Mouse (Mus musculus) forebrain, embryonic 11.5 days (tissue): ENCODE results near the gene Wnt3a. TPM values are rescaled to one million over a fixed set of nuclear protein-coding genes. Genes with fewer than 3 reads are reported as not detected.
"Not testable (repeated sequence)": the region's sequence is repeated elsewhere in the genome, so short reads cannot be mapped to it uniquely, and the experiment has no call there.

Source experiments
- ATAC-seq: fragments of 200-750 bp; cut with Nextera tagmentation; replicated peaks from 2 replicates; pipeline ENCODE4 v1.8.0; 2017; ENCODE audit warnings: moderate TSS enrichment; ENCODE audit not compliant: low FRiP score
- DNase-seq: peaks from one replicate; pipeline ENCODE4 v3.0.0-alpha.2; 2017; ENCODE audit warnings: low spot score
- H3K27ac ChIP-seq: fragments of 300-500 bp; sonication (generic); 2 replicates; pipeline ENCODE4 v1.5.1; 2014; ENCODE audit warnings: low read depth, low read length
- H3K27me3 ChIP-seq: fragments of 300-500 bp; sonication (generic); 2 replicates; pipeline ENCODE4 v1.6.1; 2014; ENCODE audit warnings: mild to moderate bottlenecking, low read length, mixed read lengths; ENCODE audit not compliant: control insufficient read depth, insufficient read depth
- H3K36me3 ChIP-seq: fragments of 300-500 bp; sonication (generic); 2 replicates; pipeline ENCODE4 v1.6.1; 2014; ENCODE audit warnings: mild to moderate bottlenecking, low read length, moderate library complexity, mixed read lengths; ENCODE audit not compliant: control insufficient read depth, insufficient read depth
- H3K4me1 ChIP-seq: fragments of 300-500 bp; sonication (generic); replicated peaks from 2 replicates; pipeline ENCODE4 v1.6.1; 2014; ENCODE audit warnings: low read length, mixed read lengths; ENCODE audit not compliant: control insufficient read depth, insufficient read depth
- H3K4me2 ChIP-seq: fragments of 300-500 bp; sonication (generic); 2 replicates; pipeline ENCODE4 v1.6.1; 2014; ENCODE audit warnings: low read depth, mild to moderate bottlenecking, low read length, moderate library complexity, mixed read lengths; ENCODE audit not compliant: severe bottlenecking
- H3K4me3 ChIP-seq: fragments of 300-500 bp; sonication (generic); 2 replicates; pipeline ENCODE4 v1.5.1; 2014; ENCODE audit warnings: low read depth, low read length
- H3K9ac ChIP-seq: fragments of 300-500 bp; sonication (generic); 2 replicates; pipeline ENCODE4 v1.6.1; 2014; ENCODE audit warnings: low read length
- H3K9me3 ChIP-seq: fragments of 300-500 bp; sonication (generic); 2 replicates; pipeline ENCODE4 v1.6.1; 2016; ENCODE audit warnings: low read length, mixed read lengths; ENCODE audit not compliant: control insufficient read depth
- WGBS: fragments of 180-500 bp; shearing (Covaris S2); extraction: QIAGEN DNeasy Blood & Tissue Kit; methylation state at CpG from one replicate; pipeline ENCODE4 v1.1.7; 2014; 5-methylcytosine and 5-hydroxymethylcytosine counted together
- polyA plus RNA-seq: library from polyadenylated mRNA; unstranded; fragments of >200 nt; fragmentation: Nextera tagmentation; extraction: Ambion mirVana; gene quantifications from 2 replicates; pipeline ENCODE4 v1.2.1, GENCODE M21; 2014

Gene Wnt3a
- polyA plus RNA-seq, 1 experiment from 2014 or later = 5.9 TPM

DNA sequence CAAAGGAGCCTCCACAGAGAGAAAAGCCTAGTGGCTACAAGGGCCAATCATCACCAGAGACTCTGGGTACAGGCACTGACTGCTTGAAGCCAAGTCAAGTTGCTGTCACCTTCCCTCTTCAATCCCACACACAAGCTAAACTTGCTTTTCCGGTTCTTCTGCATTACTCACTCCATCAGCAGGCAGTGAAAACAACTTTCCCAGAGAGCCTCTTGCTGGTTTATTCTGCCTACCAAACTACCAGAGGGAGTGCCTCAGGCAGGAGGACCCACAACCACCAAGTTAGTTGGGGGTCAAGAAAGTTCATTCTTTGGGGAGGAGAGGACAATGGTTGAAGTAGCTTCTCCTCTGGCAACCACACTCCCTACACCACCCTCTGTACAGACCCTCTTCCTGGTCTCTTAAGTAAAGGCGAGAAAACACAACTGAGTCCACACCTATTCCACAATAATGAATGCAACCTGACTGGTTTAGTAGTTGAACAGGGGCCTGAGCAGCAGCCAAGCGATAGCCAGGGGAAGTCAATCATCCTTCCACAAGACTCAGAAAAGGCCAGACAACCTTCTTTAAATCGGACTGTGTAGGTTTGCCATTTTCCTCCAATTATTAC is 72.1 kb downstream of the Wnt3a start:
- H3K27me3 ChIP-seq = no peaks in the 10 kb centered on the region
- no peaks in the 10 kb centered on the region for H3K4me1 ChIP-seq
- ATAC-seq (no peak), DNase-seq (no peak)
- H3K4me3 ChIP-seq = no peak overlapping the region
- H3K36me3 ChIP-seq = no peaks in the 10 kb centered on the region; the same call in 1 of the 2 replicates
- H3K9me3 ChIP-seq = no peaks in the 10 kb centered on the region
- no peak overlapping the region for H3K9ac ChIP-seq
- H3K27ac ChIP-seq = no peak overlapping the region
- WGBS = 88% methylated on average over 4 of the region's 4 CpGs
- no peak overlapping the region for H3K4me2 ChIP-seq

- no peak overlapping the region for H3K27ac ChIP-seq
- ATAC-seq = no peak
- no peaks in the 10 kb centered on the region for H3K4me1 ChIP-seq
- H3K9ac ChIP-seq = no peak overlapping the region
- no peak for DNase-seq
- no peak overlapping the region for H3K4me3 ChIP-seq
- no peaks in the 10 kb centered on the region for H3K9me3 ChIP-seq
- H3K27me3 ChIP-seq = no peaks in the 10 kb centered on the region
- H3K4me2 ChIP-seq = no peak overlapping the region
- 85% methylated on average over 3 of the region's 3 CpGs for WGBS
- no peaks in the 10 kb centered on the region; the same call in 1 of the 2 replicates for H3K36me3 ChIP-seq
Observed at GRCm38 (mm10) chr11:59216955-59217354, 73.6 kb downstream of the Wnt3a start.

DNA sequence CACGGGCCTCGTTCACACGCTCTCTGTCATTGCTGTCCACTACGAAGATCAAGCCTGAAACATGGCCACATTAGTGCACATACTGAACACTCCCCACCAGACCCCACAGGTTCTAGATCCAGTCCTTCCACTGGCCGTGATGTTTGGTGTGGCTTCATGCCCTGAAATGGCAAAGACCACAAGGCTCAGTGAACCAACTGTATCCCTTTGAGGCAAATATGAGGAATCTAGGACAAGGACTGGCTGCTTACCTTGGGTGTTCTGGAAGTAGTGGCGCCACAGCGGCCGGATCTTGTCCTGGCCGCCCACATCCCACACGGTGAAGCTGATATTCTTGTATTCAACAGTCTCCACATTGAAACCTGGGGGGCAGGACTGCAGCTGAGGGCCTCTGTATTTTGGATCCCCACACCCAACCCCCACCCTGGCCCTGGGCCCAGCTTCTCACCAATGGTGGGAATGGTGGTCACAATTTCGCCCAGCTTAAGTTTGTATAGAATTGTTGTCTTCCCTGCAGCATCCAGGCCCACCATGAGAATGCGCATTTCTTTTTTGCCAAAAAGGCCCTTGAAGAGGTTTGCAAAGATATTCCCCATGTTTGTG is 77.6 kb downstream of the Wnt3a start:
- no peak for DNase-seq
- no peak overlapping the region for H3K4me2 ChIP-seq
- no peak overlapping the region for H3K27ac ChIP-seq
- H3K27me3 ChIP-seq = no peaks in the 10 kb centered on the region
- no peaks in the 10 kb centered on the region for H3K9me3 ChIP-seq
- H3K36me3 ChIP-seq = peaks cover 2% of the 10 kb centered on the region; the same call in 1 of the 2 replicates
- H3K4me1 ChIP-seq = peaks cover 4% of the 10 kb centered on the region; the same call in 1 of the 2 replicates
- H3K4me3 ChIP-seq = no peak overlapping the region
- 94% methylated on average over 12 of the region's 12 CpGs for WGBS
- no peak for ATAC-seq
- no peak overlapping the region for H3K9ac ChIP-seq

DNA sequence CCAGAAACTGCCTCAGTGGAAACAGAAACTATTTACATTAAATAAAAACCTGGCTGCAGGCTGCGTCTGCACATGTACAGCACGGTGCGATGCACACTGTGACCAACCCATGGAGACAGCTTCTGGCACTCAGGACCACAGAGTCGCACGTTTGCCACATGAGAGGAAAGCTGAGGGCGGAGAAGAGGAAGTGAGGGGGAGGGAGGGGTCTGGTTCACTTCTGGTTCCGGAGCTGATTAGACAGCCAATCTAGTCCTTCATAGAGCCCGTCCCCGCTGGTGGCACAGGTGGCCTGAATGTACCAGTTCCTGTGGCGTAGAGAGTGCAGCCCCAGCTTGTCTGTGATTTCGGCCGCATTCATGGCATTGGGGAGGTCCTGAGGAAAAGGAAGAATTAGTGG is 78.2 kb downstream of the Wnt3a start:
- H3K4me1 ChIP-seq, DNase-seq, H3K4me3 ChIP-seq, H3K27me3 ChIP-seq, H3K9me3 ChIP-seq, H3K9ac ChIP-seq, H3K4me2 ChIP-seq, H3K27ac ChIP-seq, H3K36me3 ChIP-seq, ATAC-seq: not testable (repeated sequence)
- 93% methylated on average over 12 of the region's 12 CpGs for WGBS

GRCm38 (mm10) chr11:59211561-59211960 is 79.0 kb downstream of the Wnt3a start:
- H3K27ac ChIP-seq, ATAC-seq, H3K4me3 ChIP-seq, H3K36me3 ChIP-seq, H3K27me3 ChIP-seq, H3K4me2 ChIP-seq, DNase-seq, H3K4me1 ChIP-seq, H3K9ac ChIP-seq, H3K9me3 ChIP-seq: not testable (repeated sequence)
- WGBS = 87% methylated on average over 8 of the region's 9 CpGs

GRCm38 (mm10) chr11:59210020-59210419 is 80.5 kb downstream of the Wnt3a start:
- Histone ChIP-seq H3K4me1 (peaks cover 4% of the 10 kb centered on the region; the same call in 1 of the 2 replicates), H3K9me3 (no peaks in the 10 kb centered on the region), H3K4me2 (no peak overlapping the region), H3K4me3 (no peak overlapping the region), H3K36me3 (peaks cover 4% of the 10 kb centered on the region; the same call in 1 of the 2 replicates), H3K27ac (no peak overlapping the region), H3K27me3 (no peaks in the 10 kb centered on the region), H3K9ac (no peak overlapping the region)
- ATAC-seq (no peak), DNase-seq (no peak)
- 88% methylated on average over 4 of the region's 4 CpGs for WGBS

GRCm38 (mm10) chr11:59209580-59209979 is 81.0 kb downstream of the Wnt3a start:
- Histone ChIP-seq H3K27me3 (no peaks in the 10 kb centered on the region), H3K4me3 (peak overlapping the region; percentile 86), H3K4me1 (peaks cover 4% of the 10 kb centered on the region; the same call in 1 of the 2 replicates), H3K27ac (no peak overlapping the region), H3K9me3 (no peaks in the 10 kb centered on the region), H3K4me2 (peak overlapping the region; percentile 88; the same call in 1 of the 2 replicates), H3K9ac (no peak overlapping the region; the same call in 1 of the 2 replicates), H3K36me3 (peaks cover 4% of the 10 kb centered on the region; the same call in 1 of the 2 replicates)
- no peak for DNase-seq
- ATAC-seq = no peak
- WGBS = 77% methylated on average over 5 of the region's 5 CpGs

DNA sequence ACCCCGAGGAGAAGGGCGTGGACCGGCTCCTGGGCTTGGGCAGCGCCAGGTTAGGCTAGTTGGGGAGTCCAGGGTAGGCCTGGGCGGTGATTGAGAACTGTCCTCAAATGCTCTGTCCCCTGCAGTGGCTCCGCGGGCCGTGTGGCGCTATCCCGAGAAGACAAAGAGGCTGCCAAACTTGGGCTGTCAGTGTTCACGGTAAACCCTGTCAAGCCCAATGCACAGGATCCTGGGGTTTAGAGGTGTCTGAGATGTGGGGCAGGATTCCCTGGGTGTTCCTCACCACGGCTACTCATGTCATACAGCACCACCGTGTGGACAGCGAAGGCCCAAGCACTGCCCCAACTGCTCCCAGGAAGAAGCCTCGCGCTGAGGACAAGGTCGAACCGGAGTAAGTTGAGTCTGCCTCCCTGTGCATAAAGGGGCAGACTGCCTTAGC is 81.5 kb downstream of the Wnt3a start:
- Histone ChIP-seq H3K36me3 (peaks cover 4% of the 10 kb centered on the region; the same call in 1 of the 2 replicates), H3K4me3 (peak overlapping the region; percentile 86), H3K9me3 (no peaks in the 10 kb centered on the region), H3K27ac (no peak overlapping the region), H3K4me2 (peak overlapping the region; percentile 88), H3K27me3 (no peaks in the 10 kb centered on the region), H3K9ac (peak overlapping the region; percentile 86), H3K4me1 (peaks cover 4% of the 10 kb centered on the region; the same call in 1 of the 2 replicates)
- DNase-seq = peak; percentile 83
- 9% methylated on average over 18 of the region's 18 CpGs for WGBS
- peak; percentile 54 for ATAC-seq
